In genomic region chr12:40634169-40634568, GRCm38 (mm10) we compare ENCODE assay signal across 25 mouse cellular contexts.
"Had no signal": no experiment of that assay in that cellular context is flagged by ENCODE, and none has a peak within 500 bp of the region (broad histone marks: within the 10 kb centered on the region; RNA-seq: fewer than 3 reads in every experiment).

No protein-coding gene starts in this region.

- H3K27ac ChIP-seq: gastrocnemius, adult 2 months; heart, embryonic 13.5 days; heart, embryonic 15.5 days; hindbrain, embryonic 12.5 days; hindbrain, embryonic 15.5 days; hindbrain, postnatal 0 days; left cerebral cortex, adult 2 months; limb, embryonic 10.5 days; limb, embryonic 12.5 days had no signal

- DNase-seq: gastrocnemius, adult 2 months; gastrocnemius, postnatal 10 days; gastrocnemius, postnatal 25 days; heart, adult 18-20 months; heart, postnatal 14 days; heart, postnatal 36 days; kidney, adult 11 months; kidney, adult 2 months; kidney, adult 9 months; kidney, postnatal 10 days; kidney, postnatal 25 days; kidney, postnatal 4 days; liver had no signal

- H3K4me1 ChIP-seq: heart, embryonic 13.5 days; heart, embryonic 15.5 days; hindbrain, embryonic 15.5 days had no signal

- H3K4me2 ChIP-seq: heart, embryonic 11.5 days; heart, embryonic 13.5 days; heart, embryonic 15.5 days; hindbrain, embryonic 12.5 days; hindbrain, embryonic 15.5 days; limb, embryonic 12.5 days; liver, embryonic 11.5 days had no signal

- ATAC-seq: hindbrain, postnatal 0 days; intestine, embryonic 16.5 days had no signal

- H3K9ac ChIP-seq: heart, embryonic 13.5 days; heart, embryonic 15.5 days; hindbrain, embryonic 12.5 days; hindbrain, embryonic 15.5 days; limb, embryonic 12.5 days had no signal

- H3K9me3 ChIP-seq: heart, embryonic 13.5 days; heart, embryonic 15.5 days; hindbrain, embryonic 12.5 days; hindbrain, embryonic 15.5 days; limb, embryonic 10.5 days; limb, embryonic 12.5 days had no signal

- H3K36me3 ChIP-seq: heart, embryonic 13.5 days; heart, embryonic 15.5 days; hindbrain, embryonic 12.5 days; limb, embryonic 10.5 days; limb, embryonic 12.5 days had no signal

- H3K27me3 ChIP-seq: heart, embryonic 13.5 days; heart, embryonic 15.5 days; hindbrain, embryonic 12.5 days; hindbrain, embryonic 15.5 days; limb, embryonic 12.5 days had no signal

- H3K4me3 ChIP-seq: gastrocnemius, adult 2 months; heart, embryonic 13.5 days; heart, embryonic 15.5 days; hindbrain, embryonic 12.5 days; hindbrain, embryonic 15.5 days; layer of hippocampus, adult 2 months; left cerebral cortex, adult 2 months; limb, embryonic 10.5 days; limb, embryonic 12.5 days had no signal
